Mouse (Mus musculus) cerebellum, postnatal 36 days (tissue): ENCODE data around the gene Sh3bp1.
A peak's percentile ranks its signal among the peaks of the same experiment; 100 is the strongest.

Experiments used
- DNase-seq, 2 experiments: peaks; one replicate each; pipeline ENCODE4 v3.0.0; 2021 to 2022; ENCODE audit warnings: mixed read lengths in 2 of 2

The Sh3bp1 gene

DNA sequence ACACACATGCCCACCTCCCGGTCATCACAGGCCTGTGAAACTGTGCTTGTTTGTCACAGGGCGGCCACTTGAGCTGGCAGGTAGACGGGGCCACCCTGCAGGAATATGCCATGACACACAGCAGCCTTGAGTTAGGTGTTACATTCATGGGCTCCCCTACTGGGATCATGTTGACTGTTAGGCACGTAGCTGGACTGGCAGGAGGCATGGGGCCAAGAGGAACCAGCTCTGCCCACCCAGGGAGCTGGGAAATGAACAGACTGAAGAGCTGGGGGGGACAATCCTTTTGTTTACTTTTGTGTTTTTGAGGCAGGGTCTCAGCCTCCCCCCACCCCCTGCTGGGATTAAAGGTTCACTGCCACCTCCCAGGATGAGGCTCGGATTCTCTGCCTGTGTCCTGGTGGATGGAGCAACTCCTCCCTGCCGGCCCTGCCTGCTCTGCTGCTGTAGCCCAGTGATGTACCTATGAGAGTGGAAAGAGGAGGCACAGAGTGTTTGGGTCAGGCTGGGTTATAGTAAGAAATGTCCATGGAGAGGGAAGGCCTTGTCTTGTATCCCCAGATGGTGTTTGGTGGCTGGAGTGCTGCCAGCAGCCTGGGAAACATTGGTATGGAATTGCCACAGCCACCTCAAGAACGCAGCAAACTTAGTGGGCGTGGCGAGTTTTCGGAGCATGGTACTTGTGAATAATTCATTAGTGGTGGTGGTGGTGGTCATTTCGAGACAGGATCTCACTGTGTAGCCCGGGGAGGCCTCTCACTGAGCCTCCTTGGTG is 16.7 kb downstream of the Sh3bp1 start:
- DNase-seq = peak; percentile 63 to 68

DNA sequence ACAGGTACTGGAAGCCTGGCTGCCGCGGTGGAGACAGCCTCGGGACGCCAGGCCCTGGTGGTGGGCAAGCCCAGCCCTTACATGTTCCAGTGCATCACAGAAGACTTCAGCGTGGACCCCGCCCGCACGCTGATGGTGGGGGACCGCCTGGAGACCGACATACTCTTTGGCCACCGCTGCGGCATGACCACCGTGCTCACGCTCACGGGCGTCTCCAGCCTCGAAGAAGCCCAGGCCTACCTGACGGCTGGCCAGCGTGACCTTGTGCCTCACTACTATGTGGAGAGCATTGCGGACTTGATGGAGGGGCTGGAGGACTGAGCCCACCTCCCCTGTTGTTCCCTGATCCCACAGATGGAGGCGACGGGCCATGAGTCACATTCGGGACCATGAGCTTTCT is 18.6 kb downstream of the Sh3bp1 start:
- DNase-seq = no peak

DNA sequence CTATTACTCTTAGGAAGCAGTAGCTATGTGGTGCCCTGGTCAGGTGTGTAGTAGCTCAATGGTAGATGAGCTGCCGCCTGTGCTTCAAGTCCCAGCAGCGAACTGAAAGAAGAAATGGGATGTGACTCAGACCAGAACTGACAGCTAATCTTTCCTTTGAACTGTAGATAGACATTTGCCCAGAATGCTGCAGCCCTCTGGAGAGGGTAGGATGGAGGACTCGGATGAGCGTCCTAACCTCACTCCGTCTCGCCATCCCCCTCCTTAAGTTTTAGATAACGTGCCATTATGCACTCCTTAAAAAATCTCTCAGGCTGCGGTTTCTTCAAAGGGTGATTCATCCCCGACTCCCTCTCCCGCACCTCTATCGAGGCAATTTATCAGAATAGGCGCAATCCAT is 20.3 kb downstream of the Sh3bp1 start:
- DNase-seq = no peak

DNA sequence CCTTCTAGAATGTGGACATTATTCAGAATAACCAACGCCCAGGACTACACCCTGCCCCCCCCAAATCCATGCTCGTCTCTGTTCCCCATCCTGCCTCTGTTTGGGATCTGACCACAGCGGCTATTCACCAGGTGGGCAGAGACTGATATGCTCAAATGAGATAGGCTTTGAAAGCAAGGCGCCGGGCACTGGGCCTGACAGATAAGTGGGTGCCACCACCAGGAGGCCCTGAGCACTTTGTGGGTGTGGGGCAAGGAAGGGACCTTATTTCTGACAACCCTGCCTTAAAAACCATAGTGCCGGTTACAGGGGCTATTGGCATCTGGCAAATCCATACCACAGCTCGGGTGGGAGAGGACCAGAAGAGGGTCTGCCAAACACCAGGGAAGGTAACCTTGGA is 23.1 kb downstream of the Sh3bp1 start:
- DNase-seq = no peak

DNA sequence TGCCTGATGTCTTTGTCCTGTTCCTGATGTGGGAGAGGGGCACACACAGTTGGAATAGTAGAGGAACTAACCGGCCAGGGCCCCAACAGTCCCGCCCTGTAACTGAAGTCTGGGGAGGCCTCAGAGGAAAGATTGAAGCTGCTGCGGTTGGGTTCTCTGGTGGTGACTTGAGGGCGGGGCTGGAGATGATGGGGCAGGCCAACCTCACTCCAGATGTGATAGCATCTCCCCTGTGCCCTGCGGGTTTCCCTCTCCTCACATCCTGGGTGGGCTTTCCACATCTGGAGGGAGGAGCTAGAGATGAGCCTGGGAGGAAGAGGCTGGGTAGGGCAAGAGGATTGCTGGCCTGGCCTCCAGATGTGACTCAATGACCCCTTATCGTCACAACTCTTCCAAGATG is 24.0 kb downstream of the Sh3bp1 start:
- DNase-seq = no peak

DNA sequence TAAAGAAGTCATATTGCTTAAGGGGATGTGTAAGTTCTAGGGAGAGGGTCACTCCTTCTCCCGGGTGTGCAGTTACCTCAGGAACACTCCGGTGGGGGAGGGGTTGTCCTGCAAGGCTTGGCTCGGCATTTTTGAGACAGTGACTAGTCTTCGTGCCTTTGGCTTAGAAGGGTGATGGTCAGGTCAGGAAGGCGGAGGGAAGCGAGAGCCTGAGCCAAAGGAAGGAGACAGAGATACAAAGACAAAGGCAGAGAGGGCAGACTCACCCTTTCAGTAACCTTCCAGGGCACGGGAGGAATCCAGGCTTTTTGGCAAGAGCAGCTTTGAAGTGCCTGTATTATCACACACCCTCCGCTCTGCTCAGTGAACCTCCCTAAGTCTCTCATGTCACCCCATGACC is 25.6 kb downstream of the Sh3bp1 start:
- no peak for DNase-seq

DNA sequence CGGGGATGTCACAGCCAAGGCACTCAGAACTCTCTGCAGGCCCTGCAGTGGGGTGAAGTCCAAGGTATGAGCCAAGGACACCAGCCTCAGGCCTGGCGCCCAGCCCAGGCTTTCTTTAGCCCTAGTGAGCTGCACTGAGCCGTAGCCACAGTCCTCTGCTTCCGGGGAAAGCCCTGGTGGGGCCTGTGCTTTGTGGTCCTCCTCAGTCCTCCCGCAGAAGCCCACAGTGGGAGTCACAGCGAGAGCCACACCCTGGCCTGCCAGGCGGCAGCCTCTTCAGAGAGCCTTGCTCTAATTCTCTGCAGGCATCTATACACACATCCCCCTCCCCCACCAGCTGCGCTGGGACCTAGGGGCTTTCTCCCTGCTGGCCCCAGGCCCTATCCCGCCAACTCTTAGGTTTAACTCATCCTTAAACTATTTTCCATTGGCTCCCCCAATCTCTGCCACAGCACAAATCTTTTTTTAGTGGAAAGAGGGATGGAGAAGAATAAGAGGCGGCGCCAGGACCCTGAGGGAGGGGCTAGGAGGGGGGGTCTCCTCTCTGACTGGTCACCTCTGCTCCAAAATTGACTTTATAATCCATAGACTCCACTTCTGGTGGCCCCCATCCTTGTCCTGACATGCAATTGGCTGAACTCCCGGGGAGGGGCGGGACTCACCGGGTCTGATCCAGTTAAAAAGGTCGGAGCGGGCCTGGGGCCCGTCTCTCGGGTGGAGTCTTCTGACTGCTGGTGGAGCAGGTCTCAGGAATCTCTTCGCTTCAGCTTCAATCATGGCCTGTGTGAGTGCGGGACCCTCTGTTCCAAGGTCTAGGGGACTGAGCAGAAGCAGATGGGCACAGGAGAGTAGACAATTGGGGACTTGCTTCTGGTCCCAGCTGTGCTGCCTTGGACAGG is 26.7 kb downstream of the Sh3bp1 start, which contains the start of gene Lgals1:
TSS of gene Lgals1 (plus strand) at position 705 of the 899 bp plus-strand sequence.
- DNase-seq = peak; percentile 78 to 80

DNA sequence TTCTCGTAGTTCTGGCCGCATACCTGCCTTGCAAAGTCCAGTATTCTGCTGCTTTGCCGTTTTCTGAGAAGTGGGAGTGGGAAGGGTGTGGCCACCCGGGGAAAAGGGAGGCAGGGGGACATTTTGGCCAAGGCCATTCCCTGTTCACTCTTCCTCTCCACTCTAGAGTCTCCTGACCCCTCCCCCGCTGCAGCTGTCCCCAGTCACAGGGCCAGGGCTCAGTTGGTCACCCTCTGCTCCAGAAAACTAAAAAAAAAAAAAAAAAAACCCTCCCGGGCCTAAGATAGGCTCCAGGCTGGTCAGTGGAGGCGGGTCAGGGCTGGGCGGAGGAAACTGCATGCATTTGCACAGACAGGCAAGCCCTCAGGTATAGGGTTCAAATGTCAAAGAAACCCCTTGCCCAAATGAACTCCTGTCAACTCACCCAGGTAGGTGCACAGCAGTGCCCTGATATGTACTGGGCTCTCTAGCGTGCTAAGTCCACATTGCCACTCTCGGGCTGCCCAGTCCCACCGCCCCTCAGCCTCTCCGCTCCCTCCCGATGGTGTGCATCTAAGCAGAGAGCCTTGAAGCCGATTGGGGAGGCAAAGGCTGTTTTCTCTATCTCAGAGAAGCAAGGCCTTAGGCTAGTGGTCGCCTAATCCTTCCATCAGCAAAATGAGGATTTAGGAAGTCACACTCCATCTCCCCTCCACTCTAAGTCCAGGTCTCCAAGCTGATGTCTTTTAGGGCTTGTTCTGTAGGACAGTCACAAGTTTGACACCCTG is 27.6 kb downstream of the Sh3bp1 start:
- peak in 1 of 2 experiments; percentile 49 for DNase-seq

DNA sequence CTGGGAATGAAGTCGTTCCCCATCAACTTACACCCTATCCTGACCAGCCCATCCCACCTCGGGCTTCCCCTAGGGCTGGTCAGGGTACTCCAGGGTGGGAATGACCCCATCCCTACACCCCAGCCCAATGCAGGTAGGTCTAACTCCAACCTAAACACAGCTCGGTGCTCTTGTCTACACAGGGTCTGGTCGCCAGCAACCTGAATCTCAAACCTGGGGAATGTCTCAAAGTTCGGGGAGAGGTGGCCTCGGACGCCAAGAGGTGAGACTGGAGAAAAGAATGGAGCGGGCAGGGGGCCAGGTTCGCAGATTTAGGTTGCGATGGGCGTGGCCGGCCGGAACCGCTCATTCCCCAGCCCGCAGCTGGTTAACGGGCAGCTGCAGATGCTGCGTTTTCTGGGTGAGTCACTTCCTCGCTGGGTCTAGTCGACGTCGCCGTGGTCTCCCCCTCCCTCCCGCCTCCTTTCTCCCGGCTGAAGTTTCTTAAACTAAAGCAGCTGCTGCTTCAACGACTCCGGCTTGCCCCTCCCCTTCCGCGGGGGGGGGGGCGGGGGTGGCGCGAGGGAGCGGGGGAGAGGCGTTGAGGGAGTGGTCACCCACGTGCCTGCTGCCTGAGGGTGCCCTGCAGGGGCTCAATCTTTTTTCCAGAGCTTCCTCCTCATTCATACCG is 28.4 kb downstream of the Sh3bp1 start:
- DNase-seq = no peak

DNA sequence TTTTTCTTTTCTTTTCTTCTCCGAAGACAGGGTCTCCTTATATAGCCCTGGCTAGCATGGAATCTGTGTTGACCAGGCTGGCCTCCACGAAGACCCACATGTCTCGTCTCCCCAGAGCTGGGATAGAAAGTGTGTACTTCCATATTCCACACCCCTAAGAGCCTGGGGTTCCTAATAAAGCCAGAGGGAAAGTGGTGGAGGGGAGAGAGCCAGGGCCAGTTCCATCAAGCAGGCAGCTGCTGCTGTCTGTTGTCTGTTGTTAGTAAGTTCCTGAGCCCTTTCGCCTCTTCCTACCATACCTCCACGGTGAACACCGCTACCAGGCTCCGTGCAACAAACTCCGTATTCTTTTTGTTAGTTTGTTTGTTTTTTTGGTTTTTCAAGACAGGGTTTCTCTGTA is 29.0 kb downstream of the Sh3bp1 start:
- no peak for DNase-seq

DNA sequence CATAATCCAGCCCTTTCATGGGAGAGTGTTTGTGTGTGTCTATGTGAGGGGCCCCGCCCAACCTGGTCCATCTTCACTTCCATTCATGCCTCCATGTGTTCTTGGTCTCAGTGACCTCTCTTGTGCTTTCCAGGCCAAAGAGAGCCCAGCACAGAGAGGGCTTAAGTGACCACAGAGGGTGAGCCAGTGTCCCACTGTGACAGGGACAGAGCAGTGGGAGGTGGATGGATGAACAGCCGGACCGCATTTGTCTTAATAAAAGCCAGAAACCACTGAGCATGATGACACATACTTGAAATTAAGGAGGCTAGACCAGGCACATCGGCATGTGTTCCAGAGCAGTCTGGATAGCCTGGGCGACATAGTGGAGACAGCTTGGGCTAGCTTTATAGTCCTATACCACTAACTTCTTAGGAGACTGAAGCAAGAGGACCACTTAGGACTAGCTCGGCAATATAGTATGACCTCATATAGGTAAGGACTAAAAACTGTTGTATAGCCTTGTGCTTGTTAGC is 30.7 kb downstream of the Sh3bp1 start:
- no peak for DNase-seq

DNA sequence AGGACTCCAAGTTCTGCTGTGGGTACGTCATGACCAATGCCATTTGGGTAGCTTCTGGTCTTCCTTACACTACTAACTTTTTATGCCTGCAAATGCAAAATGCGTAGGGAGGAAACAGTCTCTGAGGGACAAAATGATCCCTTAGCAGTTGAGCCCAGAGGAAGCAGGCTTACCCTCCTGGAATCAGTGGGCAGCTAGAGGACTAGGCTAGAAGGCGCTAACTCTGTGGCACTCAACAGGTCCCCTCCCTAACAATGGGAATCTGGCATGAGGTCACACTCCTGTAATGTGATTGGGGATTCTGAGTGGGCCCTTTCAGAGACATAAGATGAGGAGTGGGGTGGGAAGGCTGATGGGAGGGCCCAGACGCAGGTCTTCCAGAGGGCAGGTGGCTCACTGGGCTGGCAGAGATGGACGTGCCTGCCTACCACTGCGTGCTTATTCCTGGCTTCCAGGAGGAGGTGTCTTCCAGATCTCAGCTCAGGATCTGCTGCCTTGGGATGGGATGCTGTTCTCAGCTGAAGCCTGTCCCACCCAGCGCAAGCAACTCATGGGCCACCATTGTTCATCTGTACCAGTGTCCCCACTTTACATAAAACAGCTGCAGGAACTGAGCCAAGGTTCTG is 31.3 kb downstream of the Sh3bp1 start:
- no peak for DNase-seq

DNA sequence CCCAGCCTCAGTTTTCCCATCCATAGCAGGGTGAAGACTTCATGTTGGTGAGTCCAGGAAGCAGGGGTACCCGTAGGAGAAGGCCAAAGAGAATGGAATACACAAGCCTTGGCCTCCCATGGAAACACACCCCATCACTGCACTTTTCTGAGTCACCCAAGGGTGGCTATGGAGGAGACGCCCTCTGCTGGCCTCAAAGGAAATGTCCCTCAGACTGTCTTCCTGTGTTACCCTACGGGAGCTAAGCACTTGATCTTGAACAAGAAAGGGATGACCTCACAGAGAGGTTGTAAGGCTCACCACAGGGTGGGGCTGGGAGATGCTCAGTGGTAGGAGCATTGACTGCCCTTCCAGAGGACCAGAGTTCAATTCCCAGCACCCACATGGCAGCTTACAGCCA is 32.0 kb downstream of the Sh3bp1 start:
- peak in 1 of 2 experiments; percentile 38 for DNase-seq

DNA sequence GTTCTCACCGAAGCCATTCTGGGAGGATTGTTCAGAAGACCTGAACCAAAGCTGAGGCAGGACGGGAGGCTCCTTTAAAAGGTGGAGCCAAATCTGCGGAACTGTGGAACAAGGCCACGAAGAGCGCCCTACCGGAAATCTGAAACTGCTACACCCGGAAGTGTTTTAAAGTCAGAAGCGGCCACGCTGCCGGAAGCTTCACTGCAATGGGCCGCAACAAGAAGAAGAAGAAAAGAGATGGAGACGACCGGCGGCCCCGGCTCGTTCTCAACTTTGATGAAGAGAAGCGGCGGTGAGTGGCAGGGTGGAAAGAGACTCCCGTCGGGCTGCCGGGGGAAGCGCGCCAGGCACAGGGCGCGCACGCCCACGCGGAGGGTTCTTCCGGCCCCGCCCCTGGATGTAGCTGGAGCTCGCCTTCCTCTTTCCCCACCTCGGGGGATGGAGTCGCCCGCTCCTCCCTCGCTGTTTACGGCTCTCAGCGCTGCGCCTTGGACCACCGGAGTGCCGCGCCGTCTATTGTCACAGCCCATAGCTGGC is 35.3 kb downstream of the Sh3bp1 start, which contains the start of gene Nol12:
TSS of gene Nol12 (plus strand) at position 150 of the 537 bp plus-strand sequence.
- peak; percentile 82 to 91 for DNase-seq

DNA sequence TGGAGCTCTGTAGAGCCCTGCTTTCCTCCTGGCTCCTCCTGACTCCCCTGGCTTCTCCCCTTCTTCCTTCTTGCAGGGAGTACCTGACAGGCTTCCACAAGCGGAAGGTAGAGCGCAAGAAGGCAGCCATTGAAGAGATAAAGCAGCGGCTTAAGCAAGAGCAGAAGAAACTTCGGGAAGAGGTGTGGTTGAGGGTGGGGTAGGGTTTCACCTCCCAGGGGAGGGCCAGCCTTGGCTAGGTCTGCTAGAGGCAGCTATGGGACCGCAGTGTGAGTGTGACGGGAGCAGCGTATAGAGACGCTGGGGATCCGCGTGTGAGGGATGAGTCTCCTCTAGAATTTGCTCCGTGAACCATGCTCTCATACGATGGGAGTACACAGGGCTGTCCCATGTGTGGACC is 36.8 kb downstream of the Sh3bp1 start:
- no peak for DNase-seq

DNA sequence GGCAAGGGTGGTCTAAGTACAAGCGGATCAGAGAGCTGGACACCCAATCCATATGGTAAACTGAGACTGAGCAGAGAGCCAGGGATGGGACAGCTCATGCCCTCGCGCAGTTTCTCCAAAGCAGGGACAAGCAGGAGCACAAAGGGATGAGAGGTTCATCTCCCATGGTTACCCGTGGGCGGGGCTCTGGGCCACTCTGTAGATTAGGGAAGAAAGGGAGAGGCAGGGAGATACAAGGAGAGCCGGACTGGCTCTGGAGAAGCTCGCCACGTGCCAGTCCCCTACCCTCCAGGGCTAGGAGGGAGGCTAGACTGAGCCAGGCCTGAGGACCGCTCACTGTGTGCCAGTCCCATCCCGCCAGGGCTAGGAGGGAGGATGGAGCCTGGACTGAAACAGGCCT is 37.7 kb downstream of the Sh3bp1 start:
- no peak for DNase-seq

DNA sequence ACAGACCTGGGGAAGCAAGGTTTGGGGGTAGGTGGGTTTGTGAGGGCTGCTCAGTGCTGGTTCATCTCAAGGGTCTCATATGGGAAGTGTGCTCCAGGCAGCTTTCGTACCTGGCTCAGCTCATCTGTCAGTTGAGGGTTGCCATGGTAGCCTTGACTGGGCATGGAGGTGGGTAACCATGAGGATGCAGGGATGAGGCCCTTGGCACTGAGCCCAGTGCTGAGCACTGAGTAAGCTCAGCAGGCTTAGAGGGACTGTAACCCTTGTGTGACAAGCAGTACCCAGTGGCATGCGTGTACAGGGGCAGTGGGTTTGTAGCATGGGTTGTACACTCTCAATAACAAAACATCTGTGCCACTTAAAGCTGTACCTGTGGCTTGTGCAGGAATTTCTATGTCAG is 38.4 kb downstream of the Sh3bp1 start:
- DNase-seq = no peak

DNA sequence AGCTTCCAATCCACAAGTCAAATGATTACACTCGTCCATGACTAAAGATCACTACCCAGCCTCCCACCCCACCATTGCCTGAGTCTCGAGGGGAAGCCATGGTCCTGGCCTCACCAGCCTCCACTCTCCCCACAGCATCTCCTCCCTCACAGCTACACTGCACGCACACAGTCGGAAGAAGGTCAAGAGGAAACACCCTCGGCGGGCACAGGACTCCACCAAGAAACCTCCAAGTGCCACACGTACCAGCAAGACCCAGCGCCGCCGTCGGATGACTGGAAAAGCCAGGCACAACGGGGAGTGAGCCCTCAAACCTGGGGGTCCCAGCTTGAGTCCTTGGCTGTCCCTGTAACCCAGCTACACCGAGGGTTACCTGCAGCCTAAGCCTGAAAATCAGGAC is 40.8 kb downstream of the Sh3bp1 start:
- no peak for DNase-seq

DNA sequence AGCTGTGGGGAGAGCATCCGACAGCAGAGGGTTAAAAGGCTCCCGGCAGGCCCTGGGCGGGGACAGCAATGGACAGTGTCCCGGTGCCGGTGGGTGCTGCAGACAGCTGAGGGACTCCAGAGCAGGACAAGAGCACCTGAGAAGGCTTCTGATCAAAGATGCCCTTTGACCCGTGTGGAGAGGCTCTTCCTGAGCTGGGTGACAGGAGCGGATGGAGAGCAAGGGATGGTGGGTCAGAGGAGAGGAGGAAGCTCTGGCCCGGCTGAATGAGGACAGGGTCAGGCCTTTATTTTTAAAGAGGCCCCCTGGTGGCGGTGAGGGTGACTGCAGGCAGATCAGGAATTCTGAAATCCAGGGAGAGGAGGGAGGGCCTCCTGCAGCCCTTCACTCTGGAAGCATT is 43.1 kb downstream of the Sh3bp1 start:
- peak; percentile 89 to 91 for DNase-seq

DNA sequence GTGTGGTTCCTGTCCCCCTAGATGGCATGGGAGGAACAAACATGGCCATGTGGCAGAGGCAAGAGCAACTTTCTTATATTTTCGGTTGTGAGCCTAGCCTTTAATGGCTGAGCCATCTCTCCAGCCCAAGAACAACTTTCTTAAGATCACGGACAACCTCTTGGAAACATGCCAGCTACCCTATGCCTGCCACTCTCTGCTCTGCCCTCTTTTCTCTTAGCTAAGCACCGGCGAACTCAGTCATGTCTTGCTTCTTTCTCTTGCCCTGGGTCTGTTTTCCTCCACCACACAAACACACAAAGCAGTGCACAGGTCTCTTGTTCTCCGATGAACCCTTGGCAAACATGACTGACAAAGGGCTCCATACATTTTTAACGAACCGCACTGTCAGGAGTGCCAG is 46.7 kb downstream of the Sh3bp1 start:
- DNase-seq = no peak

DNA sequence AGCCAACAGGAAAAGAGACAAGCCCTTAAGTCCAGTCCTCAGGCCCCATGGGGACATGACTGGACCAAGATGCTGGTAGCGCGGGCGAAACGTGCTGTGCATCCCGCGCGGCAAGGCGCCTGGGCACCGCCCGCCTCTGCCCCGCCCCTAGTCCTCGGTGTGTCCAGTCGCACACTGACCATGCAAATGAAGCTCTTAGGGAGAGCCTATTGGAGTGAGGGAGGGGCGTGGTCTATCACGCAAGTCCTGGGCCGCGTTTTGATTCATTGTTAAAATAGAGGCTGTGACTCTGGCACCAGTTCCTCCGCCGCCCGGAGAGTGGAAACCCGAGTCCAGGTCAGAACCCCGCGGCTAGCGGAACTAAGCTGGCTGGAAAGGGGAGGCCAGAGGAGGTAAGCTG is 48.1 kb downstream of the Sh3bp1 start, which contains the start of gene Triobp:
TSS of gene Triobp (plus strand) at position 68 of the 400 bp plus-strand sequence.
- peak; percentile 86 to 90 for DNase-seq
